Mouse (Mus musculus) embryonic fibroblast, embryonic 13.5 days (primary cell): ENCODE data around the gene Nelfe. TPM values are rescaled to one million over a fixed set of nuclear protein-coding genes. Genes with fewer than 3 reads are reported as not detected.
"Not testable (repeated sequence)": the region's sequence is repeated elsewhere in the genome, so short reads cannot be mapped to it uniquely, and the experiment has no call there.

ENCODE experiments used
- H3K27ac ChIP-seq: 2 replicates; pipeline ENCODE4 v1.5.1; 2012; ENCODE audit warnings: low read length, control low read depth, inconsistent platforms; ENCODE audit not compliant: insufficient read depth
- H3K4me1 ChIP-seq: 2 replicates; pipeline ENCODE4 v1.6.1; 2011; ENCODE audit warnings: low read length; ENCODE audit not compliant: control insufficient read depth, insufficient read depth
- H3K4me3 ChIP-seq: 2 replicates; pipeline ENCODE4 v1.5.1; 2011; ENCODE audit warnings: mild to moderate bottlenecking, control low read depth, low read length; ENCODE audit not compliant: insufficient read depth
- CTCF ChIP-seq: IDR thresholded peaks from 2 replicates; pipeline ENCODE4 v1.5.1; 2011; ENCODE audit warnings: mild to moderate bottlenecking, control low read depth, low read length, moderate library complexity, borderline replicate concordance; ENCODE audit not compliant: insufficient read depth
- POLR2A ChIP-seq: IDR thresholded peaks from 2 replicates; pipeline ENCODE4 v1.6.1; 2011; ENCODE audit warnings: low read depth, mild to moderate bottlenecking, control low read depth, low read length, moderate library complexity
- polyA plus RNA-seq: library from polyadenylated mRNA; stranded (reverse); fragments of >200 nt; gene quantifications from 2 replicates; pipeline ENCODE4 v1.2.4, GENCODE M21; 2011; ENCODE audit warnings: low read depth; ENCODE audit not compliant: missing spikeins, insufficient read length

The Nelfe gene
- polyA plus RNA-seq = 31.5 and 34.7 TPM in 2 replicates

- Histone ChIP-seq H3K4me3 (peak within 1 kb of the TSS; percentile 88), H3K27ac (no peak within 1 kb of the TSS), H3K4me1 (0 out of 2 replicates have a peak, but pooled peaks cover 3% of the 10 kb centered on the region)
- no peak for TF ChIP-seq CTCF
- TF ChIP-seq POLR2A = peak; percentile 64
These were observed at the start of gene Nelfe, which contains the start of gene Skiv2l for GRCm38 (mm10) chr17:34849722-34850516. Gene Nelfe, plus strand, starts transcription at chr17:34850391. Gene Skiv2l, minus strand, starts transcription at chr17:34850210.

DNA sequence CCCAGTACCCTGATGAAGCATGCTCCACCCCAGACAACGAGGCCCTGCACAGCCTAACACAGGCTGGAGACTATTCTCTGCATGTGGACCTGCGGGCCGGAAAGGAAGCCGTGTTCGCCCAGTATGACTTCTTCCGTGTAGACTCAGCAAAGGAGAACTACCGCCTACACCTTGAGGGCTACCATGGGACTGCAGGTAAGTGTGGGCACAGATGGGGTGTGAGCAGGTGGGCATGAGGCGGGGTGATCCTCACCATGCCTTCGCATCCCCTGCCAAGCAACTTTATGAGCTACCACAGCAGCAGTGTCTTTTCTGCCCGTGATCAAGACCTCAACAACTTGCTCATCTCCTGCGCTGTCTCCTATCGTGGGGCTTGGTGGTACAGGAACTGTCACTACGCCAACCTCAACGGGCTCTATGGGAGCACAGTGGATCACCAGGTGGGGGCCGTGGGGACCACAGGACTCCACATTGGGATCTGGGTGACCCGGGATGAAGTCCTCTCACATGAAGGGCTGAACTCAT is 49.3 kb upstream of the Nelfe start:
- H3K4me3 ChIP-seq, H3K4me1 ChIP-seq, H3K27ac ChIP-seq: not testable (repeated sequence)

DNA sequence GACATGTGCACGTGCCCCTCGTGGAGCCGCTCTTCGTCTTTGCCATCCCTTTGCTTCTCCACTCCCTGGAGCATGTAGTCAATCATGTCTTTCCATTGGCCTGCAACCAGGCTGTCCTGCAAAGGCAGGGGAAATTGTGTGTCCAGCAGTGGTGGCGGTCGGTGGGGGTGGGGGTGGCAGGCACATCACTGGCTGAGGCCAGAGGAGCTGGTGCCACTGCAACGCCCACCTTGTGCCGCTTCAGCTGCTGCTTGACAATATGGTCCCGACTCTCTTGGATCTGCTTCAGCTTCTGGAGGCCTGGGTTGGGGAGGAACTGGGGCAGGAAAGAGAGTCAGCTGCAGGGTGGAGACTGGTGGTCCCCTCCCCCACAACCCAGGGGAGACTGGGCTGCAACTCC is 47.4 kb upstream of the Nelfe start:
- H3K4me1 ChIP-seq, H3K27ac ChIP-seq, H3K4me3 ChIP-seq: not testable (repeated sequence)

DNA sequence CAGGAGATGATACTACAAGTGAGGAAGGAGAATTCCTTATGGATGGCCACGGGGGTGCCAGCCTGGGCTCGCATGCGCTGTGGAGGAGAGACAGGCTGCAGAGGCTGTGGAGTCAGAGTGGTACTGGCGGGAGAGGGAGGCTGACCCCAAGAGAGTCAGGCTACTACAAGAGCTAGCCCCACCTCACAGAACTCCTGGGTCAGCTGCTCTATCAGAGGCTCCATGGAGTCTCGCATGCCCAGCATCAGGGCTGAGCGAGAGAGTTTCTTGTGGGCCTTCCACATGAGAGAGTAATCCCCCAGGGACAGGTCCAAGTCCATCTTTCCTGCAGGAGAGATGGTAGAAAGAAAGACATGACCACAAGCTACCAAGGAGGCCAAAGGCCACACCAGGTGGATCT is 46.8 kb upstream of the Nelfe start:
- H3K4me3 ChIP-seq, H3K27ac ChIP-seq, H3K4me1 ChIP-seq: not testable (repeated sequence)

DNA sequence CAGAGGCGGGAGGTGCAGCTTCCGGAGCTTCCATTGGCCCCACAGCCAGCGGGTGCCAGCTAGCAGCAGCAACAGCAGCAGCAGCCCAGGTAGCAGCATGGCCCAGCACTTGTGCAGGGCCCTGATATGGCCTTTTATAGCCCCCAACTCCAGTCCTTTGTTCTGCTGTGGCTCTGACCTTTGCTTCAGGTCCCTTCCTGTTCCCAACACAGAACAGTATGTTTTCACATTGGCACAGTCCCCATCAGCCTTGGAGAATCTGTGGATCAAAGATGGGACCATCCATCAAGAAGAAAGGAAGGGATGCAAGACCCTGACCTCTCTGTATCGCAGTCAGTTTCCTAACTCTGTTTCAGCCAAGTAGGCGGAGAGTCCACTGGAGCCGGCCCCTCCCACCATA is 45.9 kb upstream of the Nelfe start, which contains the start of gene Cyp21a1:
TSS of gene Cyp21a1 (minus strand) at position 261 of the 400 bp plus-strand sequence.
- not testable (repeated sequence) for H3K4me1 ChIP-seq, H3K27ac ChIP-seq, H3K4me3 ChIP-seq

DNA sequence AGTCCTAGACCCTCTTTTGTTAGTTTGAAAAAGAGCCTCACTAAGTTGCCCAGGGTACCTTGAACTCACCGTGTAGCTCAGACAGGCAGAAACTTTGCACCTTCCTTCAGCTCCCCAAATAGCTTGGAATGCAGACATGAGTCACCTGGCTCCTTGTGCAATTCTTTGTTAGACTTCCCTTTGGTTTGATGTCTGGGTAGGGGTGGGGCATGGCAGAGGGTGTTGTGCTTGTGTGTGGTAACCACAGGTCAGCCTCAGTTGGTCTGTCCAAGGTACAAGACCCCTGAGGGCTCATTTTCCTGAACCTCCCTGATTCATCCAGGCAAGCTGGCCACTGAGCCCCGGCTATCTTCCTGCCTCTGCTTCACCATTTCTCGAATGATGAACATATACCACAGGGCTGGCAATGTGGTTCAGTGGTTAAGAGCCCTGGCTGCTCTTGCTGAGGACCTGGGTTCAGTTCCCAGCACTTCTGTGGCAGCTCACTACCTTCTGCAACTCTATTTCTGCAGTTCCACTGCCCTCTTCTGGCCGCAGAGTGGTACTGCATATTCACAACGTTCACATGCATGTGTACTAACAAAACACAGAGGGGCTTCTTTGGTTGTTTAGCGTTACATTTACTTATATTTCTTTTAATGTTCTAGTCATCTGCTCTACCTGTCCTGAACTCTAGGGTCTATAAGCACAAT is 45.2 kb upstream of the Nelfe start:
- TF ChIP-seq POLR2A = no peak
- TF ChIP-seq CTCF = no peak
- no peak overlapping the region for H3K27ac ChIP-seq
- no peak overlapping the region for H3K4me3 ChIP-seq
- no peaks in the 10 kb centered on the region for H3K4me1 ChIP-seq

GRCm38 (mm10) chr17:34807176-34807575 is 43.0 kb upstream of the Nelfe start:
- H3K4me3 ChIP-seq = no peak overlapping the region
- no peak for TF ChIP-seq POLR2A
- no peak for TF ChIP-seq CTCF
- H3K4me1 ChIP-seq = no peaks in the 10 kb centered on the region
- no peak overlapping the region for H3K27ac ChIP-seq

GRCm38 (mm10) chr17:34808599-34809205 is 41.5 kb upstream of the Nelfe start:
- TF ChIP-seq CTCF (no peak), POLR2A (no peak)
- no peaks in the 10 kb centered on the region for H3K4me1 ChIP-seq
- no peak overlapping the region for H3K27ac ChIP-seq
- H3K4me3 ChIP-seq = no peak overlapping the region

DNA sequence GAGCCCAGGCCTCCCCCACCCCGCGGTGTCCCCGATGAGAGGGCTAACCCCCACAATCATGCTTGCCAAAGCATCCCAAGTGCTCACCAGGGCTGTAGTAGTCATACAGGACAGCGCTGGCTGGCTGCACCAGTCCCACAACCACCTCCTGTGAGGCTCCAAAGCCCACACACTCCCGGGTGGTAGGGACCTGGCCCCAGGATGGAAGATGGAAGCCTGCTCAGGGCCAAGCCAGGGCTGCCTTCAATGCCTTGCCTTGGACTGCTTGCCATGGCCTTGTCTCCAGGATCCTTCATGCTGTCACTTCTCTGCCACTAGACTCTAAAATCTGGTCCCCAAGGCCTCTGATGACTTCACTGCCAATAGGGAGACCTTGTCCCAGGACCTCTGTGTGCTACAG is 39.8 kb upstream of the Nelfe start:
- not testable (repeated sequence) for H3K4me1 ChIP-seq, H3K4me3 ChIP-seq, H3K27ac ChIP-seq

DNA sequence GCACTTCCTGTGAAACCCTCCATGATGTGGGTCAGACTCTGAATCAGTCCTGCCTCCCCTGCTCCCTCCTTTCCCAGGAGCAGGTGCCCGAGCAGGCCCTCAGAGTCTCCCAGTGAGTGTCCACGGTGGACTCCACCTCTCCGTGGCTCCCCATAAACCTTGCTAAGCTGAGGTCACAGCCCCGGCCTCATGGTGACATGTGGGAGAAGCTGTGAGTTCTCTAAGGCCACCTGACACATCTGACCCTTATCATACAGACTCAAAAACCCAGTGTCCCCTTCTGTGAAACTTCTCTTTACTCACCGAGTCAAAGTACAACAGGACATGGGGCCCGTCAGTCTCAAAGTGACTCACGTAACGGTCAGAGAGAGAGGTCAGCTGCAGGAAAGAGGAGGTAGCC is 39.4 kb upstream of the Nelfe start:
- H3K27ac ChIP-seq, H3K4me1 ChIP-seq, H3K4me3 ChIP-seq: not testable (repeated sequence)
